Mouse (Mus musculus) liver (tissue): ENCODE data around the gene Osr1.

Experiments used
- DNase-seq: peaks from one replicate; pipeline ENCODE4 v3.0.0-alpha.2; 2020; ENCODE audit warnings: mixed read lengths

Gene Osr1

GRCm38 (mm10) chr12:9569971-9570370 is at the start of gene Osr1:
Gene Osr1, plus strand, starts transcription at chr12:9570116.
- peak; percentile 52 for DNase-seq

GRCm38 (mm10) chr12:9550328-9550727 is 19.6 kb upstream of the Osr1 start:
- no peak for DNase-seq

GRCm38 (mm10) chr12:9564956-9565355 is 5.0 kb upstream of the Osr1 start:
- no peak for DNase-seq

- no peak for DNase-seq
These were observed 630 bp downstream of the Osr1 start for GRCm38 (mm10) chr12:9570496-9570995.

GRCm38 (mm10) chr12:9571276-9571940 is 1.5 kb downstream of the Osr1 start:
- no peak for DNase-seq

- DNase-seq, result no peak
These were observed 2.1 kb downstream of the Osr1 start for GRCm38 (mm10) chr12:9572022-9572421.

DNA sequence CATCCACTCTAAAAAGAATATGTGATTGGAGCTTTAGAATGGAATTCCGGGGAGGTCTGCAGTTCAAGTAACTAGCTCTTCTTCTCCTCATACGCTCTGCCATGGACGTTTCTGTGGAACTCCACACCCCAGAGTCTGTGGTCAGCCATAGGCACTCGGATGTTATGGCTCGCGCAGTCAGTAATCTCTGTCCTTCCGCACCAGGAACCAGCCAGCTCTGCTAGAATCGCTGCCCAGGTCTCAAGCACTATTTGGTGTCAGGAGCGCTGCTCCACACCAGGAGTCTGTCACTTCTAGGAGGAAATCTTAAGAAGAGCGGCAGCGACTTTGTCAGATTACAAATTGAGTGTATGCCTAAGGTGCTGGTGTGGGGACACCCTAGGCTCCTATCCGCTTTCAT is 3.8 kb downstream of the Osr1 start:
- DNase-seq, result no peak

DNA sequence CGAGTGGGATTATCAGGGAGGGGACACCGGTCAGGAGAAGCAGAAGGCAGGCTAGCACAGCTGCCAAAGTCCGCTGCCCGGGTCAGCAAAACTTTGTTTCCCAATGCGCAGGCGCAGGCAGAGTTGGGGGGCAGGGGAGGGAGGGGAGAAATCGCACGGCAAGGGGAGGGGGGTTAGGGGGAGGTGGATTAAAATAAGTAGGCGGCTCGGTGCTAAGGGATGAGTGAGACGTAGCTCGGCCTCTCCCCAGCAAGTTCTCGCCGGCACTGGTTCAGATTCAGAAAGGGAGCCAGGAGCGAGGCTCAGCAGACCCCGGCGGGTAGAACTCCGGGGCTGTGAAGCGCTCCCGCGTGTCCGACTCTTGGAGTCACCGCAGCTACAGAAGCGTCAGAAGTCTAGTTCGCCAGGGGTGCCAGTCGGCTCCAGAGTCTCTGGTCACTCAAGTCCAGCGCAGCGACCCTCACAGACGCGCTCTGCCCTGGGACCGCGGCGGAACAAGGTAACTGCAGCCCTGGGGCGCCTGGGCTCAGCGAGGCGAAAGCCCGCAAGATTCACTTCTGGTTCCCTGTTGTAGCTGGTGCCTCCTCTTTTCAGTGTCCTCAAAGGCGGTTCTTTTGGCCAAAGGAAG is 4.4 kb downstream of the Osr1 start:
- peak; percentile 45 for DNase-seq

GRCm38 (mm10) chr12:9575158-9576042 is 5.5 kb downstream of the Osr1 start:
- no peak for DNase-seq

DNA sequence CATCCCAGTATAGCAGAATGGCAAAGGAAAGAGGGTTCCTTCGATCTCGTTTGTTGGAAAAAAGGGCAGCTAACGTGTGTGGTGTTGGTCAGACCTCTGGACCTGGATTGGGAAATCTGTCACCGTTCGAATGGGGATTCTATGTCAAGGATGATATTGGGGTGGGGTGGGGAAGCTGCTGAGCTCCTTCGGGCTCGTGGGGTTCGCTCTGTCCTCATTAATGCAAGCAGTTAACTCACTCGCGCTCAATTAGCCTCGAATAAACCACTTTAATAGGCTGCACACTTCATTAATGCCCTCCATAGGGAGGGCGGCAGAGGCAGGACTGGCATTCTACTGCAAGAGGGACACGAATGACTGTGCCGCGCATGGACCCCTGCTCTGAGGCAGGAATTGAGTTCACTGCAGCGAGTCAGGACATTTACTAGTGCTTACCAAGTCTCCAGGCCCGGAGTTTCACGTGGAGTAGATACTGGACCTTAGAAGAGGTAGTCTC is 6.2 kb downstream of the Osr1 start:
- DNase-seq, result no peak

DNA sequence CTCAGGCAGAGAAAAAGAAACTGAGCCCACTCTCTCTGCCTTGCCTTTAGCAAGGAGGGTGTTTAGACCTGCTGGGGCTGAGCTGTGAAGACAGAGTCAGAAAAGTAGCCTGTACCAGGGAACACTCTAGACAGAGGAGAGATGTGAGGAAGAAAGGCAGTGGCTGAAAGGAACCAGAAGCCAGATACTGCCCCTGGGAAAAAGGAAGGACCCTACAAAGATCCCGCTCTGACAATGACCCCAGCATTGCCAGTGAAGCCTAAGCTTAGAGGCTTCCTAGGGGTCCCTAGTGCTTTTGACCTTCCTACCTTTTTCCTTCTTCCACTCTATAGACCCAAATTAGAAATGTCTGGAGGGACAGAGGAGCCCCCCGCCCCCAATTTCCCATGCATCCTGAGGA is 7.7 kb downstream of the Osr1 start:
- no peak for DNase-seq

DNA sequence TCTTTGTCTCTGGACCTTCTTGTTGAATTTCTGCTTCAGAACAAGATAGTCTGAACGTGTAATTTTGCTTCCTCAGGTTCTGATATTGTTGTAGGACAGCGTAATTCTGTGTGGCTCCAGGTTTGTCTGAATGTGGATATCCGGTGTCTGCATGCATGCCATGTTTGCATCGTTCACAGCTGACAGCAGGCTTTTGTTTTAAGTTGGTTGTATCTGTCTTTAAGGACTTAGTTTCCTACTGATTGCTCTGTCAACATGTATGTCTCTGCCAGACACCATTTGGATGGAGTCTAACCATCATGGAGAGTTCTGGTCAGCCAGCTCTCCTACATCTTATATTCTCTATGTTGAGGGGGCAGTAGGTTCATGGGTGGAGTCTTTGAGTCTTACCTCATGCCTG is 8.7 kb downstream of the Osr1 start:
- DNase-seq, result no peak

DNA sequence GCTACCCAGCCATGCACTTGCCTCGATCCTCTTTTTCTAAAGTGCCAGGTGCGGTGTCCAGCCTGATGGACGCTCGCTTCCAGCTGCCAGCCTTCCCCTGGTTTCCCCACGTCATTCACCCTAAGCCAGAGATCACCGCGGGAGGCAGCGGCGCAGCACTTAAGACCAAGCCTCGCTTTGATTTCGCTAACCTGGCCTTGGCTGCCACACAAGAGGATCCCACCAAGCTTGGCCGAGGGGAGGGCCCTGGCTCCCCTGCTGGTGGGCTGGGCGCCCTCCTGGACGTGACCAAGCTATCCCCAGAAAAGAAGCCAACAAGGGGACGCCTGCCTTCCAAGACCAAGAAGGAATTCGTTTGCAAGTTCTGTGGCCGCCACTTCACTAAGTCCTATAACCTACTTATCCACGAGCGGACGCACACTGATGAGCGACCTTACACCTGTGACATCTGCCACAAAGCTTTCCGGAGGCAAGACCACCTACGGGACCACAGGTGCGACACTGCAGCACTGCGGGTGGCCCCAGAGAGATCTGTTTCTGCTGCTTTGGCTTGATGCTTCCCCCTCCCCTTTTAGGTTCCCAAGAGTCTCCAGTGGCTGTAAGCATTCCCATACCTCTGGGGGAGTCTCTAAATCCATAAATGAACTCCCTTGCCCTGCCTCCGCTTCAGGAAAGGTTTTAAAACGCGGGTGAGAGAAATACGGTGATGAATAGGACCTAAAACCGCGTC is 9.6 kb downstream of the Osr1 start:
- no peak for DNase-seq

GRCm38 (mm10) chr12:9580041-9580905 is 10.4 kb downstream of the Osr1 start:
- DNase-seq, result no peak

- no peak for DNase-seq
These were observed 11.1 kb downstream of the Osr1 start for GRCm38 (mm10) chr12:9581011-9581410.

- no peak for DNase-seq
These were observed 11.6 kb downstream of the Osr1 start for GRCm38 (mm10) chr12:9581506-9581905.

DNA sequence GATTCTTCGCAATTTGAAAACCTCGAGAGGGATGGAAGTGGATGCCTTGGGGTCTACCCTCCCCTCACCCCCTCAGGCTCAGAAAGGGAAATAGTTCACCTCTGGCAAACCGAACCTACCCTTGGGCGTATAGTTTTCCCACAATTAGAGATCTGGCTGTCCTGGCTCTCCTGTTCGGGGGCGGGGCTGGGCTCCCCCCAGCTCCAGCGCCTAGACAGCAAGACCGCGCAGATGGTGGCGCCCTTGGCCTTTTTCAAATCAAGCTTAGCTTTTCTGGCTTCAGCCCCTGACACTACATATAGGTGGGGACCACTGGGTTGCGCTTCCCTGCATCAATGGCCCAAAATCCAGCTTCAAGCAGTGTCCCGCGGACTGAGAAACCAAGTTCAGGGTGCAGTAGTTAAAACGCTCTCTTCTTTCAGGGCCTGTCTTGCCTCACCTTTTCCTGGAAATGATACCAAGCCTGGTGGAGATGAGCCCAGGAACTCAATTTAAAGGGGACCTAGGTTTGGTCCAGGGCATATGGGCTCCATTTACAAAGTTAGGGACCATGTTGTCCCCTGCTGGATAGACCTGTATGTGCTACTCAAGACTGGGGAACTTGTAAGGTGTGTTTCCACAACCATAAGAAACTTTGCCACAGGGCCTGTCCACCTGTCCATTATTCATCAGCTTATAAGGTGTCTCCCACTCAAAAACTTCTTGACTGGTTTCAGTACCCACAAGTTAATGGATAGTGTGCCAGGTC is 12.5 kb downstream of the Osr1 start:
- DNase-seq, result no peak

DNA sequence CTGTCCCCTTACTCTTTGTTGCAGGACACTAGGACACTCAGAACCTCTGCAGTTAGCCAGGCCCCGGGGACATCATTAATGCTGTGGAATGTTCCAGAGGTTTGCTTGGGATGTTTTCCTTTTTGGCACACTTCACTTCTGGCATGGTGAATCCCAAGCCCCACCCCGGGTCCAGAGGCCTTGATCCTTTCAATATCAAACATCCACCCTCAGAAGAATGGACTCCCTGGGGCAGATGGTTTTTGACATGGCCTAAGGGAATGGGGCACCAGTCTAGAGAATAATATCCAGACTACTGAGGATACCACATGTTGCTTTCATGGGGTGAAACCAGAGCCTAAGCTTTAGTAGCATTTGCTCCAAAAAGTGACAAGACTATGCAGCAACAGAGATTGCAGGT is 13.5 kb downstream of the Osr1 start:
- no peak for DNase-seq

DNA sequence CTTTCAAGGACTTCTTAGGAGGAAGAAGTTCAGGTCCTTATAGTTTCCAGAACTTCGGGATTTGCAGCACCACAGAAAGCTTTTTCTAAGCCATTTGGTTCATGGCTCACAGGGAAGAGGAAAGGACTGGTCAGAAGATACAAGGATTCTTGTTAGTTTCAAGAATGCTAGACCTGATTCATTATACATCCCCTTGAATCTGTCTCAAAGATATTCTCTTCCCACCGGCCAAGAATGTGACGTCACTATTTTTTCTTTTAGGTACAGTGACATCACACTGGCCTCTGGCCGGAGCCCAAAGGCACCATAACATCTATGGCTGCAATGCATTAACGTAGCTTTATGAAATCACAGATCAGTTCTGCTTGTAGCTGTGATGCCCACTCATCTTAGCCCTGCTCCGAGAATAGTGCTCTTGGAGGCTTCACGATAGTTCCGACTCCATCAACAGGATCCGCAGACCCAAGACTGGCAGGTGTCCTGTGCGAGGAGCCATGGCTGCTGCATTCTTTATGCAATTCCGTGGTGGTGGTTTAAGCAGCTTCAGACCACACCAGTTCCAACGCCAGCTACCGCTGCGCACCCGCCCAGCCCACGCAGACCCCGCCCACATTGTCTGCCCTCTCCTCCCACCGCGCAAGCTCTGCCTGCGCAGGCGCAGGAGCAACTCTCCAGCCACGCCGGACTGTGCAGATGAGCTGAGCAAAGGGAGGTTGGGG is 14.6 kb downstream of the Osr1 start:
- DNase-seq, result peak; percentile 76

DNA sequence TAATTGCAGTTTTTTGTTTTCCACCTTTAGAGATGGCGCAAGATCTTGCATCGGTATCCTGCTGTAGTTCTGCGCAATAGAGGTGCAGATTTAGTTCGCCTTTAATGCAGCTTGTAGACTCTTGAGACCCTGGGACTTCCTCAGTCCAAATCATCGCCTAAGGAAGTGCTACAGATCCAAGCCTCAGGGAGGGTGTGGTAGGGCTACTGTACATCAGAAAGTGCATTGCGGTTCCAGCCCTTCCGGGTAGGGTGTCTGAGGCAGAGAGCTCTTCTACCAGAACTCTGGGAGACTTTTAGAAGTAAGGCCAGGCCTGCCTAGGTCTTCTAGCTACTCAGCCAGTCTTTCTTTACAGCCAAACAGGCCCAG is 15.2 kb downstream of the Osr1 start:
- DNase-seq, result no peak
